Mouse (Mus musculus) cerebellum, adult 2 months (tissue): ENCODE measurements around the gene Ell3.

Experiments used
- CTCF ChIP-seq: fragments of 200-500 bp; IDR thresholded peaks from 2 replicates; pipeline ENCODE4 v1.5.1; 2011; ENCODE audit warnings: low read depth, mild to moderate bottlenecking, control low read depth, low read length, moderate library complexity, borderline replicate concordance; ENCODE audit not compliant: insufficient read depth
- POLR2A ChIP-seq: fragments of 200-500 bp; IDR thresholded peaks from 2 replicates; pipeline ENCODE4 v1.6.1; 2011; ENCODE audit warnings: low read length, control low read depth, borderline replicate concordance; ENCODE audit not compliant: insufficient read depth

GRCm38 (mm10) chr2:121425890-121426289, 18.2 kb downstream of the Ell3 start:
- TF ChIP-seq CTCF (no peak), POLR2A (no peak)
